Mouse (Mus musculus): Measurements from ENCODE around the gene Usp30. TPM values are rescaled to one million over a fixed set of nuclear protein-coding genes. Genes with fewer than 3 reads are reported as not detected.

Gene Usp30
- total RNA-seq, 2 experiments from 2014 or later = 34.9 to 36.9 TPM

DNA sequence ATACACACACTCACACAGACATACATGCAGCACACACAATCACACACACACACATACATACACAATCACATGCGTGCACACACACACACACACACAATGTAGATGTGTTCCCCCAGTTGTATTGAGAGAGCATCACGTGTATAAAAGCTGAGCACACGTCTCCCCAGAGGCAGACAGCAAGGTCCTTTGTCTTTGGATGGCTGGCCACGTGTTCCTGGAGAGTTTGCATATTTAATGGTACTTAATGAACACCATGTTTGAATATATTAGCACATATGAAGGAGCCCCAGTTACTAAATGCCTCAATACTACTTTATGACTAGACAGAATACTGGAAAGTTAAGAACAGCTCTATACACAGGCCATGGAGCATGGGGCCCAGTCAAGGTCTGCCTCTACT is 1.3 kb upstream of the Usp30 start:
- DNase-seq (ENCODE audit: low spot score in 2 of 2) = no peak

- no peak for DNase-seq (ENCODE audit: low spot score in 2 of 2)
Observed at GRCm38 (mm10) chr5:114066601-114067000, 1.3 kb downstream of the Usp30 start.

- no peak for DNase-seq (ENCODE audit: low spot score in 2 of 2)
Observed at GRCm38 (mm10) chr5:114067543-114067942, 2.3 kb downstream of the Usp30 start.

- DNase-seq (ENCODE audit: low spot score in 2 of 2) = no peak
Observed at GRCm38 (mm10) chr5:114067982-114068381, 2.7 kb downstream of the Usp30 start.

GRCm38 (mm10) chr5:114070858-114071257 is 5.6 kb downstream of the Usp30 start:
- no peak for DNase-seq (ENCODE audit: low spot score in 2 of 2)

GRCm38 (mm10) chr5:114072262-114072661 is 7.0 kb downstream of the Usp30 start:
- no peak for DNase-seq (ENCODE audit: low spot score in 2 of 2)

DNA sequence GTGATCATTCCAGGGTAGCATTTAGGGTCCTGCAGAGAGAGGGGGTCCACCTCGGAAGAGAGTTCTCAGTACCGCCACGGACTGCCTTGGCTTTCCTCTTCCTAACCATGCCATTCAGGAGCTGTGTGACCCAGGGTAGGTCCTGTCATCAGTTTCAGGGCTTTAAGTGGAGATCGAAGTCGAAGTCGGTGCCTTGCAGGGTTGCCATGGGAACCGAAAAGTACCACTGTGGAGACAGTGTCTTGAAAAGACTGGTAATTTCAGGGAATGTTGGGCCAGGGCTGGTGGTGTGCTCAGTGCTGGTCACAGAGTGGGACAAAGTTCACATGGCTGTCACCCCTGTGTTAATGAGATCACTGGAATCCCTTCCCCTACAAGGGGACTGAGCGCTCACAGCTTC is 11.7 kb downstream of the Usp30 start:
- no peak for DNase-seq (ENCODE audit: low spot score in 2 of 2)

GRCm38 (mm10) chr5:114085501-114085900 is 20.2 kb downstream of the Usp30 start:
- DNase-seq (ENCODE audit: low spot score in 2 of 2) = no peak

- peak in 1 of 2 experiments; percentile 60 for DNase-seq (ENCODE audit: low spot score in 2 of 2)
Observed at GRCm38 (mm10) chr5:114087875-114088480, 22.7 kb downstream of the Usp30 start.

DNA sequence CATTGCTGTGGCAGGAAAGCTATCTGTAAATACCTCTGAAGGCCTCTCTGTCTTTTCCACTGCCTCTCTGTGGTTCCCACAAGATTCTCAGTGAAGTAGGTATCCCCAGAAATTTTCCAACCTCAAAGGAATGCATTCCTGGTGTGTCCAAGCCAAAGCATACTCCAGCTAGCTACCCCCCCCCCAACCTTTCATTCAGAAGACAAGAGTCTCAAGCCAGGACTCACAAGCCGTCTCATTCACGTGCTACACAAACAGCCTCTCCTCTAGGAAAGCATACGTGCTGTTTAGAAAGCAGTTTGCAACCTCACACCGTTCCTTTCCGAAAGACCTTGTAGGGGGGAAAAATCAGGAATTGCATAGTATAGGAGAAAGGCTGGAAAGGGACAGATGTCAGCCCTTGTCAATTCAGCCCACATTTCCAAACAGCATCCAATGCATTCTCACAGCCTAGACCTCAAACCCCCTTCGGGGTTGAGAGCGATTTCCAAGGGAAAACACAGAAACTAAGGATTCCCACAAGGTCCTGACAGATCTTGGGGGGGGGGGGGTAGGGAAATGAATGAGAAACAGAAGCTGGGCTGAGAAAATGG is 25.3 kb downstream of the Usp30 start:
- DNase-seq (ENCODE audit: low spot score in 2 of 2) = no peak

GRCm38 (mm10) chr5:114091057-114091807 is 26.0 kb downstream of the Usp30 start, which contains the start of gene Svop:
Svop (minus strand) TSS chr5:114091570.
- DNase-seq (ENCODE audit: low spot score in 2 of 2) = peak; percentile 78 to 87

- DNase-seq (ENCODE audit: low spot score in 2 of 2) = peak; percentile 92 to 93
Observed at GRCm38 (mm10) chr5:114099709-114100389, 34.6 kb downstream of the Usp30 start.

- DNase-seq (ENCODE audit: low spot score in 2 of 2) = peak in 1 of 2 experiments; percentile 30
Observed at GRCm38 (mm10) chr5:114100390-114101099, 35.3 kb downstream of the Usp30 start.

DNA sequence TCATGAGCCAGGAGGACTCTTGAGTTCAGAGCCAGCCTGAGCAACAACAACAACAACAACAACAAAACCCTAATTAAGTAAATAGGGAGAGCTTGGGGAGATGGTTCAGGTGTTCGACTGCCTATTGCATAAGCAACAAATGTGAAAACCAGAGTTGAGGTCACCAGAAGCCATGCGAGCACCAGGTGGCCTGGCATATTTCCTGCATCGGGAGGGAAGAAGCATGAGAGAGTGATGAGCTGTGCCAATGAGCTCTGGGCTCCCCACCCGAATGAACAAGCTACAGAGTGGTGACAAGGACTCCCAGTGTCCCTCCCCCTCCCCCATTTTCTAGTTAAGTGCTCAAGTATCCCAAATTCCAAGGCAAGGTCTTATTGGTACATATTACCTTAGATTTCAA is 36.6 kb downstream of the Usp30 start:
- no peak for DNase-seq (ENCODE audit: low spot score in 2 of 2)

GRCm38 (mm10) chr5:114102807-114103206 is 37.5 kb downstream of the Usp30 start:
- no peak for DNase-seq (ENCODE audit: low spot score in 2 of 2)

DNA sequence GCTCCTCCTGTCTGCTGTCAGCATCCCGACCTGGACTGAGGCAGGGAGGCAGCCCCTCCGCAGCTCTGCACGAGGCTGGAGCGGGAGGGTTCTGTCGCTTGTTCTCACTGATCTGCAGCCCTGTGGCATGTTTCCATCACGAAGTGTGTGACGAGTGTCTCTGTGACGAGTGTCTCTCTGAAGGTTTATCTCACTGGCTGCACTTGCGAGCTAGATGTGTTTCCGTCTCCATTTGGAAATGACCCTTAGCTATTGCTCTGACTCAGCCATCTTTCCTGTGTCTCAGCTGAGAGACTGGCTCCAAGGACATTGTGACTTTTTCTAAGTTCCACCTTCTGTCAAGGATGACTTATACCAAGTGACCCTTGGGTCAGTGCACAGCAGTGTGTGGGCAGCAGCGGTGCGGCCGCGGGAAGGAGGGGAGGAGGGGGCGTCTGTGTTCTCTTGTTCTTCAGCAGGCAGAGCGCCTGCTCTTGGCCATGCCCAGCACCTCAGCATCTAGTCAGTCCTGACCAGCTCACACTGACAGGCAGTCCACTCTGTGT is 41.2 kb downstream of the Usp30 start:
- no peak for DNase-seq (ENCODE audit: low spot score in 2 of 2)

DNA sequence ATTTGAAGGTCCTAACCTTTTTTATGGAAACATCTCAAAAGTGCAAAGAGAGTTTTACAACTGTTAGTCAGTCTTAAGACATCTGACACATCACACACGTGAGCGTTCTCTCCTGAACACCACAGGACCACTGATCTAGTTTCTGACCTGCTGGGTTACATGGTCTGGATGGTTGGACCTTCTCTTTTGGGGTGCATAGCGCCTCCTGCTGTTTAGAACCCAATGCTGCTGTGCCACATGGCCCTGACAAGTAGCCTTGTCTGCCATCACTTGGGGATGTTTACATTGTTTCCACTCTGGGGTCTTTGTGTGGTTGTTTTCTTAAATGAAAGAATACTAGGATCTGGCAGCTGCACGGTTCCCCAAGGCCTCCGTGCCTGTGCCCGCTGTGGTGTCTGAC is 48.1 kb downstream of the Usp30 start:
- DNase-seq (ENCODE audit: low spot score in 2 of 2) = no peak

- DNase-seq (ENCODE audit: low spot score in 2 of 2) = no peak
Observed at GRCm38 (mm10) chr5:114115030-114115429, 49.8 kb downstream of the Usp30 start.

DNA sequence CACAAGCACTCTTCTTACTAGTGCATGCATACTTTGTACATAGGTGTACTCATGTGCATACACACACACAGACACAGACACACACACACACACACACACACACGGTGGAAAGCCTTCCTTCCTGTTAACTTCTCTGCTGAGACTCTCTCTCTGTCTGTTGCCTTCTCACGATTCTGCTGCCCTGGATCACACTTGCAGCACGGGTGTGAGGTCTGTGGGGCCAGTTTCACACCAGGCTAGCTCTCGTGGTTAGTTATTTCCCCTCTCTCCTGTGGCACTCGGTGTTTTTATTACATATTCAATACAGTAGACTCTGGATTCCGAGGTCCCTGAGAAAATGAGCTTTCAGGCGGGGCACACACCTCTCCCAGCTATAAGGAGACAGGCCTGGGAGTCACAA is 51.3 kb downstream of the Usp30 start:
- DNase-seq (ENCODE audit: low spot score in 2 of 2) = no peak

GRCm38 (mm10) chr5:114119806-114120205 is 54.5 kb downstream of the Usp30 start:
- peak in 1 of 2 experiments; percentile 22 for DNase-seq (ENCODE audit: low spot score in 2 of 2)

GRCm38 (mm10) chr5:114126008-114126407 is 60.7 kb downstream of the Usp30 start:
- DNase-seq (ENCODE audit: low spot score in 2 of 2) = no peak

All from left cerebral cortex, adult 18-20 months (tissue).